Mouse (Mus musculus): ENCODE measurements around the gene Zmynd8. TPM values are rescaled to one million over a fixed set of nuclear protein-coding genes. Genes with fewer than 3 reads are reported as not detected.

The Zmynd8 gene
- total RNA-seq, 2 experiments from 2014 or later: 150 to 151 TPM

GRCm38 (mm10) chr2:165899923-165900322 is 1.1 kb upstream of the Zmynd8 start:
- DNase-seq (ENCODE audit: low spot score in 2 of 2): no peak

GRCm38 (mm10) chr2:165899474-165899873 is 658 bp upstream of the Zmynd8 start:
- DNase-seq (ENCODE audit: low spot score in 2 of 2): no peak

GRCm38 (mm10) chr2:165896171-165896570 is 2.6 kb downstream of the Zmynd8 start:
- no peak for DNase-seq (ENCODE audit: low spot score in 2 of 2)

- DNase-seq (ENCODE audit: low spot score in 2 of 2): no peak
Measured at GRCm38 (mm10) chr2:165895687-165896086, 3.1 kb downstream of the Zmynd8 start.

- DNase-seq (ENCODE audit: low spot score in 2 of 2): no peak
Measured at GRCm38 (mm10) chr2:165894533-165894932, 4.3 kb downstream of the Zmynd8 start.

- no peak for DNase-seq (ENCODE audit: low spot score in 2 of 2)
Measured at GRCm38 (mm10) chr2:165893232-165893631, 5.6 kb downstream of the Zmynd8 start.

- DNase-seq (ENCODE audit: low spot score in 2 of 2): no peak
Measured at GRCm38 (mm10) chr2:165892626-165893025, 6.2 kb downstream of the Zmynd8 start.

- no peak for DNase-seq (ENCODE audit: low spot score in 2 of 2)
Measured at GRCm38 (mm10) chr2:165890401-165890800, 8.4 kb downstream of the Zmynd8 start.

GRCm38 (mm10) chr2:165889874-165890273 is 8.9 kb downstream of the Zmynd8 start:
- DNase-seq (ENCODE audit: low spot score in 2 of 2): no peak

GRCm38 (mm10) chr2:165889266-165889665 is 9.6 kb downstream of the Zmynd8 start:
- DNase-seq (ENCODE audit: low spot score in 2 of 2): no peak

- no peak for DNase-seq (ENCODE audit: low spot score in 2 of 2)
Measured at GRCm38 (mm10) chr2:165888813-165889221, 10.0 kb downstream of the Zmynd8 start.

GRCm38 (mm10) chr2:165888396-165888795 is 10.4 kb downstream of the Zmynd8 start:
- DNase-seq (ENCODE audit: low spot score in 2 of 2): peak; percentile 66 to 75

- DNase-seq (ENCODE audit: low spot score in 2 of 2): no peak
Measured at GRCm38 (mm10) chr2:165886857-165887628, 11.8 kb downstream of the Zmynd8 start.

- no peak for DNase-seq (ENCODE audit: low spot score in 2 of 2)
Measured at GRCm38 (mm10) chr2:165886482-165886856, 12.3 kb downstream of the Zmynd8 start.

GRCm38 (mm10) chr2:165885951-165886320 is 12.9 kb downstream of the Zmynd8 start:
- DNase-seq (ENCODE audit: low spot score in 2 of 2): no peak

GRCm38 (mm10) chr2:165885225-165885950 is 13.4 kb downstream of the Zmynd8 start:
- DNase-seq (ENCODE audit: low spot score in 2 of 2): peak; percentile 61 to 76

GRCm38 (mm10) chr2:165884577-165885224 is 14.1 kb downstream of the Zmynd8 start:
- DNase-seq (ENCODE audit: low spot score in 2 of 2): peak; percentile 93 to 97

GRCm38 (mm10) chr2:165883846-165884576 is 14.8 kb downstream of the Zmynd8 start:
- peak; percentile 69 to 87 for DNase-seq (ENCODE audit: low spot score in 2 of 2)

- no peak for DNase-seq (ENCODE audit: low spot score in 2 of 2)
Measured at GRCm38 (mm10) chr2:165883006-165883405, 15.8 kb downstream of the Zmynd8 start.

GRCm38 (mm10) chr2:165881585-165882431 is 17.0 kb downstream of the Zmynd8 start:
- DNase-seq (ENCODE audit: low spot score in 2 of 2): no peak
